Mouse (Mus musculus) kidney, postnatal 36 days (tissue): ENCODE data around the gene Huwe1.

Source experiments
- DNase-seq, 2 experiments: peaks; one replicate each; pipeline ENCODE4 v3.0.0; 2021 to 2022; ENCODE audit warnings: mixed read lengths in 2 of 2

The Huwe1 gene

DNA sequence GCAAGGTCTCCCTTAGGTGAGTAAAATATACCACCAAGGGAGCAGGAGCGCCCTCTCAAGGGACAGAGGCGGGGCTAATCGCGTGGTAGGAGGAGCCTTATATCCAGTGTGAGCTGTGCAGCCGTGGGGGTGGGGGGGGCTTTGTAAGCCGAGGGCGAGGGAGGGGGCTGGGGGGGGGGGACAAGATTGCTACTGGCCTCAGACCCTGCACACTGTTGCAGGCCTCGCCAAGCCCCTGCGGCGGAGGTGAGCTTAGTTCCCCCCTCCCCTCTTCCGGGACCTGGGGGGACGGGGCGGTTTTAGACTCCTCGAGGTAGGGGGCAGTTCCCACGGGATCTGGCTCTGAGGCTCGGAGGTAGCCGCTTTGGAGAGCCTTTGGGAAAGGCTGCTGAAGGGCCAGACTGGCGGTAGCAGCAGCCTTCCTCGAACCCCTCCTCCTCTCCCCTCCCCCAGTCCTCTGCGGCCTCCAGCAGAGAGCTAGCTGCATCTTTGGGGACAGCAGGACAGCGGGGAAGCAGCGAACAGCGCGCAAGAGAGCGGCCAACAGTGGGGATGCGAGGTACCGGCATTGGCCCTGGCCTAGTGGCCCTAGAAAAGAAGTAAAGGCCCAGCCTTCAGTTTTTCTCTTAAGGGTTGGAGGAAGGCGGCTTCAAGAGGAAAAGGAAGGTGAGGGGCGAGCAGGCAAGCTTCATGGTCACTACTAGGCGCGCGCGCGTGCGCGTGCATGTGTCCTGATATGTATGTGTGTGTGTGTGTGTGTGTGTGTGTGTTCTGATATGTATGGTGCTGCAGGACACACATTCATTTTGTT lies at the start of gene Huwe1:
TSS of gene Huwe1 (plus strand) at position 107 of the 811 bp plus-strand sequence.
- peak; percentile 66 to 86 for DNase-seq

DNA sequence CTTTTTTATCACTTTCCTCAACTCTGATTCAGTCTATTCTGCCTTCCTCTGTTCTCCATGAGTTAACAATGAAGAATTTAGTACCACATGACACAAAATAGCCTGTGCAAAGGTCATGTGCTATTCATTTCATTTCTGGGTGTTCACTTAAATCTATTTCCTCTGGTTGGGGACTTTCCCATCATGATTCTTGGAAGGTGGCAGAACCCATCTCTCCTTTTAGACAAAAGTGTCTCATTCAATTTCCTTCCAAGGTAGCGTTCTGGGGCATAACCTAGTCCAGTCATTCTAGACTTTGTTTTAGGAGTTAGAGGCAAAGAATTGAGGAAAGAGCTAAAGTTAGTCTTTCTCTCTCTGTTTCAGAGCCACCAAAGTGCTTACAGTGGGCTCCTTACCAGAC lies 20.3 kb upstream of the Huwe1 start:
- DNase-seq = no peak

DNA sequence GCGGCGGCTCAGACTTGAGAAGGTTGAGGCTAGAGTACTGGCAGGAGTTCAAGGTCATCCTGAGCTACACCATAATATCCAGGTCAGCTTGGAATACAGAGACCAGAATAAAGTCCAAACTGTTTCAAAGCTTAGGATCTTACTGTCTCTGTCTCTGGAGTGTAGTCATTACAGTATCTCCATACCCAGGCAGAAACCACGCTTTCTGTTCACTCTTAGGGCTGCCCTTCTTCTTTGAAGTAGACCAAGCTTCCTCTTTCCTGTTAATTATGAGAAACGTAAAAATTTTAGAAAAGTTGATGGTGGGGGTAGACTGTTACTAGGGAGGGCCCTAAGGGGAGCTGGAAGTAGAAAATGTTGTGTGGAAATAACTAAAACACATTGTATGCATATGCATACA lies 17.7 kb upstream of the Huwe1 start:
- no peak for DNase-seq

DNA sequence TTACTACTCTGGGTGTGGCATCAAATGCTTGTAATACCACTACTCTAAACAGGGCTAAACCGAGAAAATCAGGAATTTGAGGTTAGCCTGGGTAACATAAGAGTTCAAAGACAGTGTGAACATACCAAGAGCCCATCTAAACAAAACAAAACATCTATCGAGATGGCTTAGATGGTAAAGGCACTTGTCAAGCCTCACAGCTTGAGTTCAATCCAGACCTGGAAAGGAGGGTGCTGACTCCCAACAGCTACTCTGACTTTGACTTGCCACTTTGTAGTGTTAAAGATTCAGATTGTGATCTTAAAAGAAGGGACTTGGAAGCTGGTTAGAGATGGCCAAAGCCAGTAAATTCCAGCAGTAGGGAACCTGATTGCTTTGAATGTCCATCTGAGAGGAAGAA lies 7.8 kb upstream of the Huwe1 start:
- no peak for DNase-seq

DNA sequence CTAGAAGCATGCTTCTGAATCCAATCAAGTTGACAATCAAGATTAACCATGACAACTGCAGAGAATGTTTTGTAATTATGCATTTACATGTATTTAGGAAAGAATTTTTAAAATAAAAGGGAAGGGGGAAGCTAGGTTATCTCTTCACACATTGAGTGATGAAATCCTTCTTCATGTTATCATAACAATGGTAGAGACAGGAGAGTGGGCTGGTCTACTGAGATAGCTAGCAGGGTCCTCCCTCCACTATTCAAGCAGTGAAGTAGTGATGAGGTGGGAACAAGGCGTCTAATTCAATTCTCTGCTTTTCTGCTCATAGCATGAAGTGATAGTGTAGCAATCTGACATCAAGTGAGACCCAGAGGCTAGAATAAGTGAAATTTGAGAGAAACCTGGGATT lies 2.6 kb upstream of the Huwe1 start:
- no peak for DNase-seq

DNA sequence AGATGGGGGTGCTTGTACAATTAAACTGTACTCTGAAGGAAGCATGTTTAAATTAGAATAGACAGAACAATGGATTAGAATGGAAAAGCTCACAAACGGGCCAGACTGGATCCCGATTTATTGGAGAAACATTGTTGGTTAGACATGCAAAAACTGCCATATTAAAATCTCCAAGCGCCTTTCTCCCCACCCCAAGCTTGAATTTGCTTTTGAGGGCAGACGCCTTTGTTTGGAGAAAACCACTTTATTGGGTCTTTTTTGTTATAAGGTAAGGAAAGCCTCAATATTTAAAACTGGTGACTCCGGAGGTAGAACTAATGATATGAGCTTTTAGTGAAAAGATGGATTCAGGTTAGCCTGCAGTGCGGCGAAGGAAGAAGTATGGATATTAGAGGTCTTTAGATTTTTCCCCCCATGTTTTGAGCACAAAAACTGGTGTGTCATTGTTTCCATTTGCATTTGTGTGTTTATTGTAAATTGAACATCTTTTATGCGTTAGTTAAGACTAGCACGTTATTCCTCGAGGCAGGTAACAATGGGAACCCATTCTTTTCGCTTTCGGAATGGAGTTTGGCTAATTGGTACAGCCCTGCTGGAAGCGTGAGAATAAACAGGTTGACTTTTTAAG lies 1.8 kb downstream of the Huwe1 start:
- DNase-seq = no peak

DNA sequence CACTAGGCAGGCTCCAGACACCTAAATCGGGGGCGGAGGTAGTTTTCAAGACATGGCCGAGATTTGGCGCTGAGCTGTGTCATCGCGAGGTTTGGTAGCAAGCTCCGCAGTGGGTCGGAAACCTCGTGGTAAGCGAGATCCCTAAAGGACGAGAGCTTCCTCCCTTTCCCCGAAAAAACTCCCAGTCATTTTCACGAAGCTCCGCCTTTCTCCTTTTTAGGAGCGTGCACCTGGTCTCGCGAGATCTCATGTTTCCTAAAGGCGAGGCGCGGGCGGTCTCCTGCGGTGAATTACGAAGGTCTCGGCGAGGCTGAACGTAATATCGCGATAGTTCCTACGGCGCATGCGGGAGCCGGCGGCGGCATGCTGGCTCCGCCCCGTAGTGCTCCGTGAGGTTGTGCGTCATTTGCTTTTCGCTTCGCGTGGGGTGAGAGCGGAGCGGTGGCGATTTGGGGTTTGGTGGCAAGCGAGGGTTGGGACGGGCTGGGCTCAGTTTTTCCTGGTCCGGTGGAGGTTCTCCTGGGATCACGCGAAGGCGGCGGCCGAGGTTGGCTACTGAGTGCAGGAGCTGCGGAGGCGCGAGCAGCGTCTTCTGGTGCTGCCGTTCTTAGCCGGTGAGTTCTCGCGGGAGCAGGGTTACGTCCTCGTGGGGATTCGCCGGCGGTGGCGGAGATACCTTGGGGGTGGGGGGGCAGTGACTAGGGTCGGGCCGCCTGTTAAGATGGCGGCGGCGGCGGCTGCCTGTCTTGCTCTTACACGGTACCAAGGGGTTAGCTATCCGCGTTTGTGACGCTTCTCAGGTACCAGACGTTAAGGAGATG lies 2.6 kb downstream of the Huwe1 start:
- peak; percentile 93 to 96 for DNase-seq

DNA sequence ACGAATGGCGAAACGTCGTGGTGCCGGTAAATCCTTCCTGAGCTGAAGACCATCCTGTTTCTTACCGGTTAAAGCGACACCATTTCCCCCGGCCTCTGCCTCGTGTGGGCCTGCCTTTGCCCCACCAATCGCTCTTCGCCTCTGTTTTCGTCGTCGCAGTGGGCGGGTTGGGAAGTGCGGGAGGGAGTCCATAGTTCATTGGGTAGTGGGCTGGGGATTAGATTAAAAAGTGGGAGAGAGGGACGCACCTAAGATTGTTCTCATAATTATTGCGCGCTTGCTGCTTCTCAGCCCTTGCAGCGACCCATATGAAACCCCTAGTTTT lies 3.1 kb downstream of the Huwe1 start:
- DNase-seq = peak; percentile 40 to 67

DNA sequence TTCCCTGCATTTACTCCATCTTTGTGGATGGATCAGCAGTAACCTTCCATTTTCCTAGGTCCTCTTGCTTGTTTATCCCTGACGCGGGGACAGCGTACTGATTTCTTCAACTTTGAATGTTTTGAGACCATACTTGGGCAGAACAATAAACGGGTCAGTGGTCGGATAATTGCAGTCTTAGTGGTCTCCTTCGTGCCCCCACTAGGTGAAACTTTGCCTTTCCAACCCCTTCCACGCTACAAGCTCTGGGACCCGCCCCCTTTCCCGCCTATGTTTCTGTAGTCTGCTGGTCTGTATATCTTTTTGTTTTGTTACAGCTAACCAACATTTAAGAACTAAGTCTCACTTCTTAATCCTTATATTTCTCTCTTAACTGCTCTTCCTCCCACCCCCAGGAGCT lies 3.8 kb downstream of the Huwe1 start:
- DNase-seq = no peak

DNA sequence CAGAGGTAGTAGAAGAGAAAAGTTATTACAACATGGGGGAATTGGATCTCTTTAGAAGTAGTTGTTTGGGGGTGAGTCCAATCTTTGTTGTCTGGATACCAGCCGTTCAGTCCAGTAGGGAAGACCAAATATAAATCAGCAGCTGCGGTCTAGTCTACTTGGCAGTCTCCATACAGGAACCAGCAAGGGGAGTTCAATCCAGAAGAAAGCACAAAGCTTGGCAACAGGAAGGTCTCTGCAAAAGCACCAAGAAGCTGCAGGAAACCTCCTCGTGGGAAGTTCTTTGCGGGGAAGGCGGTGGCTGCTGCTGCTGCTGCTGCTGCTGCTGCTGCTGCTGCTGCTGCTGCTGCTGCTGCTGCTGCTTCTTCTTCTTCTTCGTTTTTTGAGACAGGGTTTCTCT lies 10.9 kb downstream of the Huwe1 start:
- DNase-seq = no peak

DNA sequence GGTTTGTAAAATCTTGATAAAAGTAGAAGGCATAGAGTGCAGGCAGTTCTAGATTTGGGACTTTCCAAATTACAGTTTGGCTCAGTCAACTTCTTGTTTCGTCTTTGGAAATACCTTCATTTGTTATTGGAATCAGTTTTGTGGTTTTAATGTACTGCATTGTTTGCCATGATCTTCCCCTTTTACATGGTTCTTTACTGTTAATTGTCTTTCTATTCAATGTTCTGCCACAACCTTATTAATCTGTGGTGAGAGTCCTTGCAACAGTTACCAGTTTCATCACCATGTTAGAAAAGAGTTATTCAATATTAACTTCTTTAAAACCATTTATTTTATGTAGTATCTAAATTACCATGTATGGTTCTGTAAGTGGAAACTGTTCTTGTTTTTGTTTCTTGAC lies 13.0 kb downstream of the Huwe1 start:
- no peak for DNase-seq

DNA sequence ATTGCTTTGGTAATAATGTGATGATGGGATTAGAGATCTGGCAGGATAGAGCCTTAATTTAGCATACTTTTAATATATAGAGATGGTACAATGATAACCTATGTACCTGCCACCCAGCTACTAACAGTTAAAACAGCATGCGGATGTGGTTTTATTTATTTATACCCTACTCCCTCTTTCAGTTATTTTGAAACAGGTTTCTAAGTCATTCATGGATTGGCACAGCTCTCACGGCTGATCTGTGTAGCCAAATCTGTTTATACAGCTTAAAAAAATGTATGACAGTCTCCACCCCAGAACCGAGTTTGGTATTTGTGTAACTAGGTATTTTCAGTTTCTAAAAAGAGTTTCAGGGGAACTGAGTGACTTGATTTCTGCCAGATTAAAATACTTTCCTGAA lies 17.1 kb downstream of the Huwe1 start:
- DNase-seq = no peak

DNA sequence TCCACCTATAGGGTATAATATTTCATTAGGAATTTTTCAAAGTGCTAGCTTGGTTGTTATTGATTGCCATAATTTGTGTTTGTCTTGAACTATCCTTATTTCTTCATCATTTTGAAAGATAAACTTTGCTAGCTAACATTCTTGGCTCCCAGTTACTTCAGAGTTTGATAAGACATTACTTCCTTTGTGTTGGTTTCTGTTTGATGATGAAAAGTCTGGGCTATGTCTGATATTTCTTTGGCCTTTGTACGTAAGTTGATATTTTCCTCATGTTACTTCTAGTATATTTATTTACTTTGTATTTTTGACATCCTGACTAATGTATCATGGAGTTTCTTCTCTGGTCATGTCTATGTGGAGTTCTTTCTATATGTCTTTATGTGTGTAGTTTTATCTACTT lies 28.4 kb downstream of the Huwe1 start:
- DNase-seq = no peak

DNA sequence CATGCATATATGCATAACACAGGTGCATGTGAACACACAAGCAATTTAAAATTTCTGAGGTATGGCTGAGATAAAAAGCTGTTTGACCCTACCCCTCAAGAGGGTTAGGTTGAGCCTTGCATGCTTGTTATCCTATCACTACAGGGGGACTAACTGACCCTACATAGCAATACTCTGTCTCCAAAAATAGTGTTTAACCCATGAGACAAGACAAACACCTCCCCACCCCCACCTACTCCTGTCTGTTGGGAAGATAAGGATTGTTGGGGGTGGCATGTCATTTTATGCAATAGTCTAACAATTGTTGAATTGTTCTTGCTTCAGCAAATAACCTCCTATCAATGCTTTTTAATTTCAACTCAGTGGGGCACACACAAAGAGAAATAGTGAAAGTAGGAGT lies 30.7 kb downstream of the Huwe1 start:
- DNase-seq = no peak

DNA sequence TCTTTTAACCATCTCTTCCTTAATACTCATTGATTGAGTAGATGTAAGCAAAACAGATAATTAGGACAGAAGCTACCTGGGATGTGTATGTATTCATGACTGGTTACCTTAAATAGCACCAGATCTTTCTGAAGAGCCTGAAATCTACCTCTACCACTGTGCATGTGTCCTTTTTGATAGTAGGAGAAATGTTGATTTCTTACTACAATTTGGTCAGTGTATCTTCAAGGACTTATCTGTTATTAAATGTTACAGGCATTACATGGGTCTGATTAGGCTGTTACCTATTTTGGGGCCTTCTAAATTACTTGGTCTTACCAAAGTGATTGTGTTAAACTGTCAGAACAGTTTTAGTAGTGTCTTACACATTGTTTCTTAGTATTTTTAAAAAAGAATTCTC lies 32.4 kb downstream of the Huwe1 start:
- DNase-seq = no peak

DNA sequence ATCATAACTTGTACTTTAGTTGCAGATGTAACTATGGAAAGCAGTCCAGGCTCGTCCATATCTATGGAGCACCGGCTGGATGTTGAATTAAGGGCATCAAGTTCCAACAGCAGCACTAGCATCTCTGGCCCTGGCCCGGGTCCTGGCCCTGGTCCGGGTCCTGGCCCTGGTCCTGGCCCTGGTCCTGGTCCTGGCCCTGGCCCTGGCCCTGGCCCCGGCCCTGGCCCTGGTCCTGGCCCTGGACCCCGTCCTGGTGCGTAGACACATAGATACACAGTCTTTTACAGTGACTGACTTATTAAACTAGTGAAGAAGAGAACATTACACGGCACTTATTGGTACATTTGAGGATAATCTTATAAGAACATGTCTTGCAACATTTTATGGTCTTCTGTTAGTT lies 58.8 kb downstream of the Huwe1 start:
- no peak for DNase-seq

DNA sequence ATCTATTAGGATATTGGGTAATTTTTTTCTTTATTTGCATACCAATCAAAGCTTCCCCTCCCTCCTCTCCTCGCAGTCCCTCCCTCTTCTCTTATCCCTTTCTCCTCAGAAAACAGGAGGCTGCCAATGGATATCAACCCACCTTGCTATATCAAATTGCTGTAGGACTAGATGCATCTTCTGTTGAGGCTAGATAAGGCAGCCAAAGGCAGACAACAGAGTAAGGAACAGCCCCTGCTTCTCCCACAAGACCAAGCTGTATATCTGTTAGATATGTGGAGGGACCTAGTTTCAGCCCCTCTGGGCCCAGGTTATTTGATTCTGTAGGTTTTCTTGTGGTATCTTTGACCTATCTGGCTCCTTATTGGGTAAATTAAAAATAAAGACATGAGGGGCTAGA lies 110.1 kb downstream of the Huwe1 start:
- no peak for DNase-seq

DNA sequence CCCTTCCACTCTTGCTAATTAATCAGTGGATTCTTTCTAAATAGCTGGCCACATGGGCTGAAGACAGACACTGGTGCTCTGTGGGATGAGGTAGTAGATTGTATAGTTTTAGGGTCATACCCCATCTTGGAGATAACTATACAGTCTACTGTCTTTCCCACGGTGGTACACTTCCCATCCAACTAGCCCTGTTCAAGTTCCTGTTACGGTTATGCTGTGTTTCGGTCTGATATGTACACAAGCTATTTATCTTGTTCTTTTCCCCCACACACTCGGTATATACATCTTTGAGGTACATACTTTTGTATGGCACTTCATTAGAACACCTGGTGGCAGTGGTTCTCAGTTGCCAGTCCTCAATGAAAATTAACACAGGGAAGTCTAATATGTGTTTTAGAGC lies 111.7 kb downstream of the Huwe1 start:
- no peak for DNase-seq

DNA sequence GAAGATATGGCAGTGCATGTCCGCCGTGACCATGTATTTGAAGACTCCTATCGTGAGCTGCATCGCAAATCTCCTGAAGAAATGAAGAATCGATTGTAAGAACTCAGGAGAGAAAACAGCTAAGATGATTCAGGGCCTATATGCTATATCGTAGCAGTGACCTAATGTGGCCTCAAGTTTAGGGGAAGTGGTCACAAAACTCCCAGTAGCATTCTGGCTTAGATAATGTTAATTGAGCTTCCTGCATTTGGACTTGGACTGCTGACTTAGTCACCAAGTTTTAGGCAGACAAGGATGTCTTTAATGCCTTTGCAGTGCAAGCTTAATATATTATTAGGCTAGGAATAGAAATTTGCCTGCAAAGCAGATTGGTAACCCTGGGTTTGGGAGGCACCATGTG lies 128.8 kb downstream of the Huwe1 start:
- no peak for DNase-seq

DNA sequence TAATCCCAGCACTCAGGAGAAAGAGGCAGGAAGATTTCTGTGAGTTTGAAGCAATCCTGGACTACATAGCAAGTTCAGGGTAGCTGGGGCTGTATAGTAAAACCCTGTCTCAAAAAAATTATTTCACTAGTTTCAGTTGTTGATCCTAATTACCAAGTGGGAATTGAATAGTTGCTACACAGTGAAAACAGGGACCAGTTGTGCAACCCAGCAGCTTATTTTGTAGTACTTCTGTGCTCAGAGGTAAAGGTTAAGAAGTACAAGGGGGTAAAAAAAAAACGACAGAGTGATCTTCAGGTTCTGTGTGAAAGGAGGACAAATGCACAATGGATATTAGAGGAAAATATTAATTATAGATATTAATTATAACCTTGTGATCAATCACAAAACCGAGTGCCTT lies 138.2 kb downstream of the Huwe1 start:
- no peak for DNase-seq

DNA sequence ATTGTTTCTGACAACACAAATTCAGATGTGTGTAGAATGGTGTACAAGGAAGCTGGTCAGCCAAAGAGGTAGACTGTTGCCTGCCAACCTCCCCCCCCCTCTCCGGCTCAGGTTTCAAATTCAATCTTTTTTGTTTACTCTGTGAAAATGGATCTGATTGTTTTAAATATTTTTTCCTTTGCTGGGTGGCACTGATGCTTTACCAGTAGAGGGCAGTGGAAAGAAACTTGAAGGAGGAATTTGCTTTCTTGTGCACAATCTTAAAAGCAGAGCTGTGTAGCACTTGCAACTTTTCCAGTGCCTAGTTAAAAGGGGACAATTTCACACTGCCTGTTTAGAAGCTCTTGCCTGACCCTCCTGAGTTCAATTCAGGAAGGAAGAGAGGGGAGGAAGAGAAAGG lies 146.4 kb downstream of the Huwe1 start:
- peak; percentile 3 to 5 for DNase-seq

DNA sequence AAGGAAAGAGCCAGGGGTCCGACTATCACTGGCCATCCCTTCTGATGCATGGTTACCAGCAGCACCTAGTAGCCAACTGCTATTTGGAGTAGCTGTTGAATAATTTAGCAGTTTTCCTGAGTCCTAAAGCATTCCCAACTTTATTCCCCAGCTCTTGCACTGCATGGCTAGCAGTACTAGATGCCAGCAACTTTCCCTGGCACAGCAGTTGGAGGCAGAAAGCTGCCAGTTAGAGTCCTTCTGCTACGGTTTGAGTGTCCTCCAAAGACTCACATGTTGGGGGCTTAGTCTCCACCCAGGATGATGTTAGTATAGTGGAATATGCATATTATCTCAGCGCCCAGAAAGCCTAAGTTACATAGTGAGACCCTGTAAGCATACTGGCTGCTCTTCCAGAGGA lies 147.2 kb downstream of the Huwe1 start:
- no peak for DNase-seq

DNA sequence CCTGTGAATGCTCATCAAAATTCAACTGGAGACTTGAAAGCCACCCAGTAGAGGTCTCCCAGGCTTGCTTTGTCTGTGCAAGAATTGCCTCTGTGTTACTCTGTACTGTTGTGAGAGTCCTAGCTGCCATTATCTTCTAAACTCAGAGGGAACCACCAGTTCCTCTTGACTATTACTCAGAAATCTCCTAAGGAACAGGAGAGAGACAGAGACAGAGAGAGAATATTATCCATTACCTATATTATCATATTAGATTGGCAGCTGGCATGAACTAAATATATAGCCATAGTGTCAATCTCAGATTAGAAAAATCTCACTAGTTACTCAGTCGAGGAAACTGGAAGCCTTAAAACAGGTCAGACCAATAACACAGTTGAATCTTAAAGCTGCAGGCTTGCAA lies 149.6 kb downstream of the Huwe1 start:
- no peak for DNase-seq

DNA sequence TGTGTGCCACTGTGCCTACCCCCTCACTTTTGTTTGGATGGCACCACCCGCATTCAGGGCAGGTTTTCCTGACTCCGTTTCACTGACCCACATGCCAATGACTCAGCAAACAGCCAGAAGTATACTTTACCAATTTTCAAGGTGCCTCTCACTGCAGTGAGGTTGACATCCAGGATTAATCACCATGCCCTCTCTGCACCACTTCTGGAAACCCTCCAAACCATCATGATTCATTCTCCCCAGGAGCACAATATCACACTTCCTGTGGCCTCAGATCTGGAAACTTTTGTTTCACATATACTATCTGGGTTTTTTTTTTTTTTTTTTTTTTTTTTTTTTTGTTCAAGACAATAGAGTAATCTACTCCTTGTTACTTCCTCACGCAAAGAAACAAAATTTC lies 150.6 kb downstream of the Huwe1 start:
- DNase-seq = no peak
